Mouse (Mus musculus): ENCODE data around the gene Tmem161a.
A peak's percentile ranks its signal among the peaks of the same experiment; 100 is the strongest.

DNA sequence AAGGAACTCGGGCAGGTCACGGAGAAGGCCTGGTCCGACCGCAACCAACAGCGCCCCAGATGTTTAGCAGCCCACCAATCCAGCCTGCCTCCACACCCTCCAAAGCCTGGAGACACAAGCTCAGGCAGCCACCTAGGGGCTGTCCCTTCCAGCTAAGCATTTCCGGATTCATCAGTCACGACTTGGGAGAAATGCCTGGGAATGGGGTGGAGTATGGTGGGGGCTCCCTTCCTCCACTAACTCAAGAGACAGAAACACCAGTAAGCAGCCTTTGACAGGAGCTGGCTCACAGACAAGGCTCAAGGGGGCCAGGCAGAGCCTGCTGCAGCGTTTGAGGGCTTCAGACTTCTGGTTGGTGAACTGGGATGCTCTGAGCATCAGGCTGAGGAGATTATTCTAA is 38.4 kb downstream of the Tmem161a start:
- TF ChIP-seq ZC3H11A (IDR thresholded peaks at IDR 0.05; ENCODE audit: borderline replicate concordance, low read depth, low read length) = 0 out of 2 replicates have a peak, but pooled peaks have one; percentile 2
- TF ChIP-seq HCFC1 (IDR thresholded peaks at IDR 0.05; ENCODE audit: borderline replicate concordance, insufficient read depth, low read length) = no peak
- no peak for TF ChIP-seq CHD2 (IDR thresholded peaks at IDR 0.05; ENCODE audit: low read depth, low read length)
- no peak for TF ChIP-seq MAFK (IDR thresholded peaks at IDR 0.05; ENCODE audit: insufficient read depth, low read depth, low read length)
